Mouse (Mus musculus) forebrain, embryonic 10.5 days (tissue): ENCODE data around the gene Mab21l3. TPM values are rescaled to one million over a fixed set of nuclear protein-coding genes. Genes with fewer than 3 reads are reported as not detected.

Experiments
- DNase-seq: peaks from one replicate; pipeline ENCODE4 v3.0.0-alpha.2; 2017; ENCODE audit warnings: low spot score; ENCODE audit errors: extremely low spot score
- H3K27ac ChIP-seq: fragments of 300-500 bp; sonication (generic); 2 replicates; pipeline ENCODE4 v1.5.1; 2016; ENCODE audit warnings: mild to moderate bottlenecking
- H3K27me3 ChIP-seq: fragments of 300-500 bp; sonication (generic); 2 replicates; pipeline ENCODE4 v1.6.1; 2016; ENCODE audit warnings: mild to moderate bottlenecking; ENCODE audit not compliant: poor library complexity, severe bottlenecking
- H3K36me3 ChIP-seq: fragments of 300-500 bp; sonication (generic); replicated peaks from 2 replicates; pipeline ENCODE4 v1.6.1; 2016; ENCODE audit warnings: mild to moderate bottlenecking, moderate library complexity
- H3K4me1 ChIP-seq: fragments of 300-500 bp; sonication (generic); 2 replicates; pipeline ENCODE4 v1.6.1; 2016
- H3K4me3 ChIP-seq: fragments of 300-500 bp; sonication (generic); 2 replicates; pipeline ENCODE4 v1.5.1; 2016; ENCODE audit warnings: mild to moderate bottlenecking, moderate library complexity
- H3K9me3 ChIP-seq: fragments of 300-500 bp; sonication (generic); 2 replicates; pipeline ENCODE4 v1.6.1; 2016; ENCODE audit warnings: mild to moderate bottlenecking, moderate library complexity
- WGBS: fragments of 180-500 bp; shearing (Covaris S2); methylation state at CpG from one replicate; pipeline ENCODE4 v1.1.7; 2016; 5-methylcytosine and 5-hydroxymethylcytosine counted together
- polyA plus RNA-seq: library from polyadenylated mRNA; unstranded; fragments of >200 nt; fragmentation: Nextera tagmentation; extraction: Ambion mirVana; gene quantifications from 2 replicates; pipeline ENCODE4 v1.2.1, GENCODE M21; 2016

Gene Mab21l3
- polyA plus RNA-seq, 1 experiment from 2014 or later, result 1.1 TPM

DNA sequence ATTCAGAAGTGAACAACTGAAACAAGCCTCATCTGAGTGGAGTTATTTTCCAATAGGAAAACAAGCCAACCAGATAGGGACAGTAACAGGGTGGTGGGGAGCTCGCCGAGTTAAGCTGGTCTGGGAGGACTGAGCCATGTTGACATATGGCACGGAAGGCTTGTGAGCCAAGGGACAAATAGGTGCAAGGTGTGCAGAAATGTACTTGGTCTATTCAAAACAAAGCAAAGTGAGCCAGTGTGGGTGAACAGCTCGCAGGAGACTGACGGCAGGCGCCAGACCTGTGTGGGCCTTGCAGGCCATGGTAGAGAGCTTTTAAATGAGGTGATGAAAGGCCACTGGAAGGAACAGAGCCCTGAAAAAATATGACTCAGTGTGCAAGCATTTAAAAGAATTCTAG lies 41.1 kb downstream of the Mab21l3 start:
- Histone ChIP-seq H3K9me3 (no peaks in the 10 kb centered on the region), H3K27me3 (peaks cover 40% of the 10 kb centered on the region), H3K4me3 (no peak overlapping the region), H3K27ac (no peak overlapping the region), H3K4me1 (peaks cover 43% of the 10 kb centered on the region), H3K36me3 (no peaks in the 10 kb centered on the region)
- DNase-seq, result no peak
- WGBS, result 91% methylated on average over 6 of the region's 6 CpGs

DNA sequence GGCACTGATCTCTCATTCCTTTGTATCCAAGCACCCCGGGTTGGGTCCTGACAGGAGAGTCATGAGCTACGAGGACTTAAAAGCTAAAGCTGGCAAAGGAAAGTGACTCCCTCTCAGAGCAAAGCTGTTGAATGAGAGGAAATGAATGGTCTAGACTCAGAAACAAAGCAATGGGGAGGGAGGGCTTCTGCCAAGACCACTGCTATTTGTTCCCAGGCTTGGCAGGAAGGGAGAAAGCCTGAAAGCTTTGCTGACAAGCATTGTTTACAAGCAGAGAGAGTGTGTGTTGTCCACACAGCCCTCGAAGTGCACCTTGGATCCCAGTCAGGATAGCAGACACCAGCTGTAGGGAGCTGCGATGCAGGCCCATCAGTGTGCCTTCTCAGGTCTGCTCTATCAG lies 41.8 kb downstream of the Mab21l3 start:
- Histone ChIP-seq H3K27ac (no peak overlapping the region), H3K9me3 (no peaks in the 10 kb centered on the region), H3K4me1 (peaks cover 44% of the 10 kb centered on the region), H3K4me3 (no peak overlapping the region), H3K27me3 (peaks cover 44% of the 10 kb centered on the region), H3K36me3 (no peaks in the 10 kb centered on the region)
- WGBS, result 44% methylated on average over 4 of the region's 4 CpGs
- DNase-seq, result no peak

DNA sequence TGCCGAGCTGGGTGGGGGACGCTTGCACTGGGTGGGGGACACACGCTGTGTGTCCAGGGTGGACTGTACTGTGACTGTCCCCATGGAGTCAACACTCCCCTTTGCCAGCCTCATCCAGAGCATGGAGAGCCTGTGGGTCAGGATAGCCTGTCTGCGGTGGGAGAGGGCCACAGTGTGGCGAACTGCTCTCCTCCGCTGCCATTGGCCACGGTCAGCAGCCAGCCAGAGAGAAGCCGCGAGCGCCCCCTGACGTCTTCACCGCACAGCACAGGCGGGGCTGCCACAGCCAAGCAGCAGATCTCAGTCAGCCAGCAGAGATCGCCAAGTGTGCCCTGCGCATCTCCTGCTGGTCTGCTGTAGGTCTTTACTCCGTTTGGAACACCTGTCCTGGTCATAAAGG lies 42.6 kb downstream of the Mab21l3 start:
- peak; percentile 91 for DNase-seq
- H3K27ac ChIP-seq, result peak overlapping the region; percentile 74
- 9% methylated on average over 16 of the region's 16 CpGs for WGBS
- H3K9me3 ChIP-seq, result no peaks in the 10 kb centered on the region
- peak overlapping the region; percentile 28; the same call in 1 of the 2 replicates for H3K4me3 ChIP-seq
- H3K36me3 ChIP-seq, result no peaks in the 10 kb centered on the region
- peaks cover 44% of the 10 kb centered on the region for H3K4me1 ChIP-seq
- H3K27me3 ChIP-seq, result peaks cover 46% of the 10 kb centered on the region

- Histone ChIP-seq H3K27me3 (peaks cover 46% of the 10 kb centered on the region), H3K4me3 (no peak overlapping the region), H3K9me3 (no peaks in the 10 kb centered on the region), H3K27ac (0 out of 2 replicates have a peak overlapping the region, but pooled peaks have one; percentile 60), H3K4me1 (peaks cover 44% of the 10 kb centered on the region), H3K36me3 (no peaks in the 10 kb centered on the region)
- WGBS, result 17% methylated on average over 13 of the region's 13 CpGs
- DNase-seq, result peak; percentile 35
Measured at GRCm38 (mm10) chr3:101805562-101806004, 43.2 kb downstream of the Mab21l3 start.

GRCm38 (mm10) chr3:101804971-101805561 lies 43.7 kb downstream of the Mab21l3 start:
- peaks cover 44% of the 10 kb centered on the region for H3K4me1 ChIP-seq
- WGBS, result 43% methylated on average over 11 of the region's 11 CpGs
- no peak overlapping the region for H3K4me3 ChIP-seq
- H3K36me3 ChIP-seq, result no peaks in the 10 kb centered on the region
- peak overlapping the region; percentile 60; the same call in 1 of the 2 replicates for H3K27ac ChIP-seq
- no peaks in the 10 kb centered on the region for H3K9me3 ChIP-seq
- DNase-seq, result no peak
- H3K27me3 ChIP-seq, result peaks cover 46% of the 10 kb centered on the region

GRCm38 (mm10) chr3:101804331-101804730 lies 44.4 kb downstream of the Mab21l3 start:
- Histone ChIP-seq H3K9me3 (no peaks in the 10 kb centered on the region), H3K4me1 (peaks cover 44% of the 10 kb centered on the region), H3K4me3 (no peak overlapping the region), H3K27me3 (peaks cover 48% of the 10 kb centered on the region), H3K36me3 (no peaks in the 10 kb centered on the region), H3K27ac (peak overlapping the region; percentile 60; the same call in 1 of the 2 replicates)
- no peak for DNase-seq
- WGBS, result 80% methylated on average over 6 of the region's 6 CpGs

DNA sequence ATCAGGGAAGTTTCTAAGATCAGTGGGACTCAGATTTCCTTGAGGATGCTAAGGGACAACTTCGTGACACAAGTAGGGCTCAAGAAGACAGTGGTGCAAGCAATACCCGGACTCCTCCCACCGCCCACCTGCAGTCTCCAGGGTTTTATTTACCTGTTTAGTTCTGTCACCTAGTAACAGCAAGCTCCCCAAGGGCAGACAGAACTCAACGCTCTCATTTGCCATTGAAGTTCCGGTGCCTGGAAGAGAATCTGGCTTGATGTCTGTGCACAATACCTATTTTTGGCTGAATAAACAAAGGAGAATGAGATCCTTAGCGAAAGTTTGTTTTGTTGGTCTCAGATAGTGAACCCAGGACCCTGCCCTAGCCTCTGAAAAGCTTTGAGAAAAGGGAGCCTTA lies 45.0 kb downstream of the Mab21l3 start:
- 0 out of 2 replicates have a peak overlapping the region, but pooled peaks have one; percentile 60 for H3K27ac ChIP-seq
- no peaks in the 10 kb centered on the region for H3K36me3 ChIP-seq
- no peak overlapping the region for H3K4me3 ChIP-seq
- no peak for DNase-seq
- no peaks in the 10 kb centered on the region for H3K9me3 ChIP-seq
- peaks cover 54% of the 10 kb centered on the region for H3K27me3 ChIP-seq
- peaks cover 44% of the 10 kb centered on the region for H3K4me1 ChIP-seq
- 82% methylated on average over 6 of the region's 6 CpGs for WGBS

DNA sequence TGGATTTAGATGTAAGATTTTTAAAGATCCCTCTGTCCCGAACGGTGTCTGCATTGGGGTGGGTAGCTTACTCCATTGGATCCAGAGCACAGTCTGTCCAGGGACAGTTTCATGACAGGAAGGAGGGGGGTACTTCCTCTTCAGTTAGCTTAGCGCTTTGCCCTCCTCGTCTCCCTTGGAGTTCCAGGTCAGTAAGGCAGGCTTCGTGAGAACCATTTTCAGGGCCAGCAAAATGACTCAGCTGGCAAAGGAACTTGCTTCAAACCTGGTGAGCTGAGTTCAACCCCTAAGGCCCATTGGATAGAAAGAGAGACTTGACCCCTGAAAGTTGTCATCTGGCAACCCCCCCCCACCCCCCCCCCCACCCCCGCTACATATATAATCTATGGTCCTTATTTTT lies 46.0 kb downstream of the Mab21l3 start:
- WGBS, result 83% methylated on average over 5 of the region's 6 CpGs
- H3K4me1 ChIP-seq, result peaks cover 51% of the 10 kb centered on the region

GRCm38 (mm10) chr3:101800596-101801018 lies 48.2 kb downstream of the Mab21l3 start:
- Histone ChIP-seq H3K36me3 (no peaks in the 10 kb centered on the region), H3K9me3 (no peaks in the 10 kb centered on the region), H3K27ac (no peak overlapping the region), H3K27me3 (peaks cover 53% of the 10 kb centered on the region), H3K4me3 (no peak overlapping the region), H3K4me1 (peaks cover 48% of the 10 kb centered on the region)
- WGBS, result 90% methylated on average over 11 of the region's 11 CpGs
- DNase-seq, result no peak

More for the DNA sequence above, 46.0 kb downstream of the Mab21l3 start:
- no peak for DNase-seq
- no peaks in the 10 kb centered on the region for H3K9me3 ChIP-seq
- 0 out of 2 replicates have a peak overlapping the region, but pooled peaks have one; percentile 7 for H3K27ac ChIP-seq
- no peaks in the 10 kb centered on the region for H3K36me3 ChIP-seq
- no peak overlapping the region for H3K4me3 ChIP-seq
- H3K27me3 ChIP-seq, result peaks cover 46% of the 10 kb centered on the region

DNA sequence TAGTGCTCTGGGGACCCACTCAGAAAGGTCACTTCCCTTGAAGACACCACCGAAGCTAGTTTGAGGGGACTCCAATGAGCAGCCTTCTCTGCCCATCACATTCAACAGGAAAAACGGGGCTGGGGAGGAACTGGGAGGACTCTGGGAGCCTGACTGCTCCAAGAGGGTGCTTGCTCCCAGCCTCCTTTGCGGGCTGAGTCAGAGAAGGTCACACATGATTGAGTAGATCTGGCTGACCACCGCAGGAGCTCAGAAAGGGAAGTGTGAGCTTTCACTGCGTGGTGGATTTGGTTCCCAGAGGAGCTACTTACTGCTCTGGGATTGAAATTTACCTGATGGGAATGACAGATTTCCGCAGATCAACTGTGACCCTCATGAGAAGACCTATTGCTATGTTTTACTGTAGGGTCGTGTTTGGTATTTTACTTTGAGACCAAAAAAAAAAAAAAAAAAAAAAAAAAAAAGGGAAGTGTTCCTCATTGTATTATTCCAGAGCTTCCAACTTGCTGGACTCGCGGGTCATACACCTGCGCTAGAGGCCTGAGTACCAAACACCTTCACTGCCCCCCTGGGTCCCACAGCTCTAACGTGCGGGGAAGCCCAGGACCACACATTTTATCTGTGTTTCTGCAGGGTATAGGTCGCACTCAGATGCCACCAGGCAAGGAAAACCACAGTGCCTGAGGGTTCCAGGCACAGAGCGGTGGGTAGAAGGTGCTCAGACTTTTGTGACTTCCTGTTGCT lies 48.7 kb downstream of the Mab21l3 start:
- WGBS, result 78% methylated on average over 14 of the region's 14 CpGs
- Histone ChIP-seq H3K4me3 (no peak overlapping the region), H3K9me3 (no peaks in the 10 kb centered on the region), H3K27ac (no peak overlapping the region), H3K4me1 (peaks cover 43% of the 10 kb centered on the region), H3K36me3 (no peaks in the 10 kb centered on the region), H3K27me3 (peaks cover 54% of the 10 kb centered on the region)
- DNase-seq, result no peak

DNA sequence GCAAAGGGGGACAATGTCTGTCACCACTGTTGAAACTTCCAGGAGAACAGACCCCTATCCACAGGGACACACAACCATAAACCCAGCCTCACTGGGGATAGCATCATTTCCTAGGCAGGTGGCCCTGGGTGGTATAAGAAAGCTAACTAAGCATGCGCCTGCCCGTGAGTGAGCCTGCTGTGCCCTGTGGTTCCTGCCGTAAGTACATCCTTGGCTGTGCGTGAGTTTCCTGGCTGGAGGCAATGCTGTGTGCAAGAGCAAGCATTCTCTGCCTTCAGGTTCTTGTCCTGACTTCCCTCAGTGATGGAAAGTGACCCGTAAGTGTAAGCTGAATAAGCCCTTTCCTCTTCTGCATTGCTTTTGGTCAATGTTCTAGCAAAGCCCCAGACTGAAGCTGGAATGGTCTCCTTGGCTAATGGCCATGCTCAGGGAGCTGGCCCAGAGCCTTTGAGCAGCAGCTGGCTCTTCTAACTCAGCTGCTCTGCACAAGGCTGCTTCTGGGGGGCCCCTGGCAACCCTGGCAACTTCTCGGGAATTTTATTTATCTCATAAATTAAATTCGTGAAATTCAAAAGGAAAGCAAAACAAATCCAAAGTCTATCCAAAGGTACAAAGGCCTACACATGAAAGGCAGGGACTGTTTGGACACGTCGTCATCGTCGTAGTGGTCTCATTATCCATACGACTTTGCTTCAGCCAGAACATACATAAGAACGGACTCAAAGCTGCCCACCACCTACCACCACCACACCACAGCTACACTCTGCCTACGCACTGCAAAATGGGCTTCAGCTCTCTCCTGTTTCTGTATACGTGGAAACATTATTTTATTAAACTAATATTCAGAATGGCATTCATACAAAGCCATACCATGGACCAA lies 50.7 kb downstream of the Mab21l3 start:
- H3K4me3 ChIP-seq, result no peak overlapping the region
- H3K27me3 ChIP-seq, result peaks cover 40% of the 10 kb centered on the region
- no peak overlapping the region for H3K27ac ChIP-seq
- no peaks in the 10 kb centered on the region for H3K36me3 ChIP-seq
- H3K4me1 ChIP-seq, result peaks cover 32% of the 10 kb centered on the region
- WGBS, result 82% methylated on average over 15 of the region's 15 CpGs
- no peak for DNase-seq
- H3K9me3 ChIP-seq, result no peaks in the 10 kb centered on the region

GRCm38 (mm10) chr3:101796212-101796611 lies 52.5 kb downstream of the Mab21l3 start:
- DNase-seq, result no peak
- Histone ChIP-seq H3K9me3 (no peaks in the 10 kb centered on the region), H3K27me3 (peaks cover 34% of the 10 kb centered on the region), H3K36me3 (no peaks in the 10 kb centered on the region), H3K27ac (no peak overlapping the region), H3K4me3 (no peak overlapping the region), H3K4me1 (peaks cover 27% of the 10 kb centered on the region)
- 53% methylated on average over 7 of the region's 7 CpGs for WGBS
